Mouse (Mus musculus) spleen, adult 2 months (tissue): ENCODE data around the gene Ankzf1.

Source experiments
- CTCF ChIP-seq: fragments of 200-500 bp; IDR thresholded peaks from 2 replicates; pipeline ENCODE4 v1.5.1; 2011; ENCODE audit warnings: mild to moderate bottlenecking, inconsistent platforms; ENCODE audit not compliant: insufficient read depth, insufficient read length, insufficient replicate concordance; ENCODE audit errors: extremely low read depth
- POLR2A ChIP-seq: fragments of 200-500 bp; IDR thresholded peaks from 2 replicates; pipeline ENCODE4 v1.6.1; 2011; ENCODE audit warnings: low read depth, low read length, inconsistent platforms

- TF ChIP-seq CTCF: 0 out of 2 replicates have a peak, but pooled peaks have one; percentile 8
- no peak for TF ChIP-seq POLR2A
Observed at GRCm38 (mm10) chr1:75219531-75219930, 27.6 kb downstream of the Ankzf1 start, which contains the start of gene Tuba4a.
